Mouse (Mus musculus): Measurements from ENCODE around the gene Fam117a. TPM values are rescaled to one million over a fixed set of nuclear protein-coding genes. Genes with fewer than 3 reads are reported as not detected.
A peak's percentile ranks its signal among the peaks of the same experiment; 100 is the strongest.

Gene Fam117a
- total and polyA plus RNA-seq, 2 experiments from 2014 or later: 1.1 to 6.1 TPM

DNA sequence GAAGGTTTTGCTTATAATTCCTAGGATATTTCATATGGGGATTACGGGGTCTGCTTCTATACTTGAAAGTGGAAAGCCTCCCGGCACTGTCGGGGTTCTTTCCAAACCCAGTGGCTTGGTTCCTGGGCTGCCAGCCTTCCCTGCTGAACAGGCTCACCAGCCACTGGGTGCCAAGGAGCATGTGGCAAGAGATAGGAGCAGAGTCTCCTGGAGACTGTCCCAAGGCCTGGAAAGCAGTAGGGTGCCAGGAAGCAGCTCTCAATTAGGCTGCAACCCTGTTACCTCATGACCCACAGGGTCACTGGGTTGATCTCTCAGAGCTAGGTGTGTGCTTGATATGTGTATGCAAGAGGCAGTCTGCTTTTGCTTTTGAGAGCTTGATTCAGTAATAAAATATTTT is 75.8 kb downstream of the Fam117a start:
- WGBS: 75% methylated on average over 3 of the region's 3 CpGs

DNA sequence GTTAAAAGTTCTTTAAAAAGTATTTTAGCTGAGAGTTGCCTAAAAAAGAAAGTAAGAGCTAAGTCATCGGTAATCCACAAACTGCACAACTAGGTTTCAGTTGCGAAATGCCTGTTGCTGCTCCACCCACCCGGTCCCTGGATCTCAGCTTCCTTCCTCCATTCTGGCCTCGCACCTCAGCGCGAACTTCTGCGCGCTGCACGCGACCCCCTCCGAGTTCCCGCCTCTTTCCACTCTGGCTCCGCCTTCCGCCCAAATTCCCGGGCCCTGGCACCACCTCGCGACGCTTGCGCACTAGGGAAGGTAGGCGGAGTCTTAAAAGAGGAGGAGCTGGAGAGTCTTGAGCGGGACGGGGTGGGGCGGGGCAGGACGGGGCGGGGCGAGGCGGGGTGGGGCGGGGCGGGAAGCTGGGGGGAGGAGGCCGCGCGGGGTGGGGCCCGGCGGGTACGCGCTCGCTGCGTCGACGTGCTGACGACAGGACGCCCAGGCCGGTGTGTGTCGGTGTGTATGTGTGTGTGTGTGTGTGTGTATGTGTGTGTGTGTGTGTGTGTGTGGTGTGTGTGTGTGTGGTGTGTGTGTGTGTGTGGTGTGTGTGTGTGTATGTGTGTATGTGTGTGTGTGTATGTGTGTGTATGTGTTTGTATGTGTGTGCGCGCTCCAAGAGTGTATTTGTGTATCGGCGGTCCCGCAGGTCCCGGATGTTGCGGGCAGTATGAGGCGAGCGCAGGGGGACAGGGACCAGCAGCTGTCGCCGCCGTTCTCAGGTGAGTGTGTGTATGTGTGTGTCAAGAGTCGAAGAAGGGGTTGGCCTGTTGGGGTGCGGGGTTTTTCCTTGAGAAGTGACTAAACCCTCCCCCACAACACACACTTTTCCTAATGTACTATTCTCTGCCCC is 77.1 kb downstream of the Fam117a start, which contains the start of gene Spop:
Spop (plus strand) TSS at position 440 of the 895 bp plus-strand sequence.
- H3K36me3 ChIP-seq (ENCODE audit: insufficient read depth, low read length): no peaks in the 10 kb centered on the region
- H3K27ac ChIP-seq (ENCODE audit: low read depth, low read length): peak within 1 kb of the TSS; percentile 95
- H3K4me1 ChIP-seq (ENCODE audit: insufficient read depth, low read length): peaks cover 12% of the 10 kb centered on the region
- H3K4me3 ChIP-seq (ENCODE audit: low read depth, low read length): peak within 1 kb of the TSS; percentile 53
- H3K27me3 ChIP-seq (ENCODE audit: insufficient read depth, low read length): no peaks in the 10 kb centered on the region
- ATAC-seq (ENCODE audit: low FRiP score) (peak; percentile 87), DNase-seq (ENCODE audit: low spot score) (peak; percentile 92)
- 2% methylated on average over 37 of the region's 58 CpGs for WGBS
- TF ChIP-seq CTCF (IDR thresholded peaks at IDR 0.05): peak; percentile 20; the same call in 1 of the 2 replicates
- H3K9me3 ChIP-seq (ENCODE audit: low read length): no peaks in the 10 kb centered on the region
- peak within 1 kb of the TSS; percentile 72 for H3K4me2 ChIP-seq (ENCODE audit: low read depth, low read length, poor library complexity, severe bottlenecking)
- H3K9ac ChIP-seq (replicated peaks; ENCODE audit: low read length, poor library complexity, severe bottlenecking): peak within 1 kb of the TSS; percentile 70

More for the DNA sequence above, 75.8 kb downstream of the Fam117a start:
- Histone ChIP-seq H3K27me3 (ENCODE audit: insufficient read depth, low read length) (no peaks in the 10 kb centered on the region), H3K9me3 (ENCODE audit: low read length) (no peaks in the 10 kb centered on the region), H3K36me3 (ENCODE audit: insufficient read depth, low read length) (no peaks in the 10 kb centered on the region), H3K27ac (ENCODE audit: low read depth, low read length) (no peak overlapping the region), H3K4me3 (ENCODE audit: low read depth, low read length) (no peak overlapping the region), H3K4me1 (ENCODE audit: insufficient read depth, low read length) (peaks cover 12% of the 10 kb centered on the region), H3K9ac (replicated peaks; ENCODE audit: low read length, poor library complexity, severe bottlenecking) (no peak overlapping the region), H3K4me2 (ENCODE audit: low read depth, low read length, poor library complexity, severe bottlenecking) (no peak overlapping the region)
- DNase-seq (ENCODE audit: low spot score) (no peak), ATAC-seq (ENCODE audit: low FRiP score) (no peak)
- no peak for TF ChIP-seq CTCF (IDR thresholded peaks at IDR 0.05)

DNA sequence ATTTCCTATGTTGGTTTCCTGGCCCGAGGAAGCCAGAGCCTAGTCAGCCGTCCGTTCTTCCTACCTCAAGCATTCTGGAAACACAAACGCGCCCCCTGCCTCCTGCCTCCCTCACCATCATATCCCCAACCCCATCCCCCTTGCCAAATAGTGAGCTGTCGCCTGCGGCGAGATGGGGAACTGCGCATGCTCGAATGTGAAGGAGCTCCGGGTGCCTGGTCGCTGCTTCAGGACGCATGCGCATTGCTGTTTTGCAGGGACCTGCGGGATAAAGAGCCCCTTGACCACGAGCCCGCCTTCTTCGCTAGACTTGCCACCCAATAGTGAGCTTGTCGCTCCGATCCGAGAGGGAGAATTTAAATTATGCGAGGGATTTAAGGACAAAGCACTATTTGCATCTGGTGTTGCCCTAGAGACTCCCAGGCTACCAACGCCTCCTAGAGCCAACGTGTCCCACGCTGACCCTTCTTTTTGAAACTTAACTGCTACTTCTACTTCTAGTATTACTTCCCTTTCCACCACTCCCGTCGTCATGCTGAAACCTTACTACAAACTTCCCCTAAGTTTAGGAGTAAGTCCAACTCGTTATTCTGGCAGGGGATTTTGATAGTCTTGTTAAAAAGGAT is 77.8 kb downstream of the Fam117a start:
- peak; percentile 70 for TF ChIP-seq CTCF (IDR thresholded peaks at IDR 0.05)
- Histone ChIP-seq H3K4me2 (ENCODE audit: low read depth, low read length, poor library complexity, severe bottlenecking) (peak overlapping the region; percentile 72), H3K4me1 (ENCODE audit: insufficient read depth, low read length) (peaks cover 12% of the 10 kb centered on the region), H3K9me3 (ENCODE audit: low read length) (no peaks in the 10 kb centered on the region), H3K4me3 (ENCODE audit: low read depth, low read length) (peak overlapping the region; percentile 53), H3K36me3 (ENCODE audit: insufficient read depth, low read length) (no peaks in the 10 kb centered on the region), H3K27ac (ENCODE audit: low read depth, low read length) (peak overlapping the region; percentile 95), H3K27me3 (ENCODE audit: insufficient read depth, low read length) (no peaks in the 10 kb centered on the region), H3K9ac (replicated peaks; ENCODE audit: low read length, poor library complexity, severe bottlenecking) (peak overlapping the region; percentile 70)
- peak; percentile 98 for DNase-seq (ENCODE audit: low spot score)
- WGBS: under 1% methylated on average over 28 of the region's 28 CpGs
- ATAC-seq (ENCODE audit: low FRiP score): peak; percentile 84

DNA sequence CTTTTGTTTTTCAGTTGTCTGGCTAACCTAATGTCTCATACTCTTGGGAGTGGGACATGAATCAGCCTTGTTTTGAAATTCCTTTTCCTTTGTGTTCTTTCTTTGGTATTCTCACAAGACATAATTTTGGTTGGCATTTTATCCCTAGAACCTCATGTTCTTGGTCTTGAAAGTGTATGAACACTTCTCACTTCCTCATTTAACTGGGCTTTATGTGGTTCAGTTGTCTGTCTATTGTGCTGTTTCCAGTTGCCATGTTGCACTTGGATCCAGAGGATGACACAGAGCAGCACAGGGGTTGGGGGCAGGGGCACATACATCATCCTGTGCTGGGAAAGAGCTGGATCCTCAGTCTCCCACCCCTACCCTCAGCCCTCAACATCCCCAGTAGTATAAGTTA is 79.1 kb downstream of the Fam117a start:
- Histone ChIP-seq H3K4me2 (ENCODE audit: low read depth, low read length, poor library complexity, severe bottlenecking) (no peak overlapping the region), H3K9me3 (ENCODE audit: low read length) (no peaks in the 10 kb centered on the region), H3K27me3 (ENCODE audit: insufficient read depth, low read length) (no peaks in the 10 kb centered on the region), H3K27ac (ENCODE audit: low read depth, low read length) (no peak overlapping the region), H3K9ac (replicated peaks; ENCODE audit: low read length, poor library complexity, severe bottlenecking) (no peak overlapping the region), H3K4me1 (ENCODE audit: insufficient read depth, low read length) (peaks cover 12% of the 10 kb centered on the region), H3K36me3 (ENCODE audit: insufficient read depth, low read length) (no peaks in the 10 kb centered on the region), H3K4me3 (ENCODE audit: low read depth, low read length) (no peak overlapping the region)
- ATAC-seq (ENCODE audit: low FRiP score): no peak
- no peak for TF ChIP-seq CTCF (IDR thresholded peaks at IDR 0.05)
- DNase-seq (ENCODE audit: low spot score): no peak

DNA sequence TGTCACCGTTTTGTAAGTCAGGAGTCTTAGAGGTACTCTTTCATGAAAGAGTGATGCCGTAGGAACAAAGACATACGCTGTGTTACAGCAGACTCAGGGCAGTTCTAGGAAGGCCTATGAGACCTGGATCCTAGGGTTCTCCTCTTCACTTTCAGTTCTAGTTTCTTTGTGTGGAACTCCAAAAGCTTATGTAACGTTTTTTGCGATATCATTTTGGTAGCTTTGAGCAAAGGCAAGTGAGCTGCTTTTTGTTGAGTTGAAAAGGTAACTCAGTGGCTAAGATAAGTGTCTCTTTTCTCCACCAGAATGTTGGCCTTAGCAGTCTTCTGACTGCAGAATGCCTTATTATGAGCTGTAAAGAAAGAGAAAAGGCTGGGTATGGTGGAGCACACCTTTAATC is 80.5 kb downstream of the Fam117a start:
- DNase-seq (ENCODE audit: low spot score): no peak

More for the DNA sequence above, 80.5 kb downstream of the Fam117a start:
- Histone ChIP-seq H3K27ac (ENCODE audit: low read depth, low read length) (no peak overlapping the region), H3K4me1 (ENCODE audit: insufficient read depth, low read length) (peaks cover 12% of the 10 kb centered on the region), H3K36me3 (ENCODE audit: insufficient read depth, low read length) (no peaks in the 10 kb centered on the region), H3K9ac (replicated peaks; ENCODE audit: low read length, poor library complexity, severe bottlenecking) (no peak overlapping the region), H3K9me3 (ENCODE audit: low read length) (no peaks in the 10 kb centered on the region), H3K4me3 (ENCODE audit: low read depth, low read length) (no peak overlapping the region), H3K27me3 (ENCODE audit: insufficient read depth, low read length) (no peaks in the 10 kb centered on the region), H3K4me2 (ENCODE audit: low read depth, low read length, poor library complexity, severe bottlenecking) (no peak overlapping the region)
- ATAC-seq (ENCODE audit: low FRiP score): no peak
- WGBS: 81% methylated on average over 5 of the region's 5 CpGs
- no peak for TF ChIP-seq CTCF (IDR thresholded peaks at IDR 0.05)
